Mouse (Mus musculus): ENCODE data around the gene Lrrc25. TPM values are rescaled to one million over a fixed set of nuclear protein-coding genes. Genes with fewer than 3 reads are reported as not detected.
A peak's percentile ranks its signal among the peaks of the same experiment; 100 is the strongest.

The Lrrc25 gene
- polyA plus RNA-seq, 1 experiment from 2014 or later = 2.5 TPM

GRCm38 (mm10) chr8:70601271-70601649 is 14.7 kb upstream of the Lrrc25 start:
- Histone ChIP-seq H3K4me3 (replicated peaks) (peak overlapping the region; percentile 18), H3K27ac (peak overlapping the region; percentile 86), H3K36me3 (peaks cover 36% of the 10 kb centered on the region), H3K27me3 (no peaks in the 10 kb centered on the region), H3K9me3 (replicated peaks) (no peaks in the 10 kb centered on the region), H3K4me2 (peak overlapping the region; percentile 55), H3K9ac (no peak overlapping the region), H3K4me1 (peaks cover 78% of the 10 kb centered on the region)
- 1% methylated on average over 26 of the region's 26 CpGs for WGBS
- peak; percentile 34 for ATAC-seq (replicated peaks; ENCODE audit: low FRiP score)

GRCm38 (mm10) chr8:70602139-70602811 is 13.7 kb upstream of the Lrrc25 start:
- peak overlapping the region; percentile 86; the same call in 1 of the 2 replicates for H3K27ac ChIP-seq
- no peak overlapping the region for H3K9ac ChIP-seq
- peaks cover 26% of the 10 kb centered on the region for H3K36me3 ChIP-seq
- H3K9me3 ChIP-seq (replicated peaks) = no peaks in the 10 kb centered on the region
- no peak overlapping the region for H3K4me3 ChIP-seq (replicated peaks)
- no peaks in the 10 kb centered on the region for H3K27me3 ChIP-seq
- no peak for ATAC-seq (replicated peaks; ENCODE audit: low FRiP score)
- H3K4me2 ChIP-seq = no peak overlapping the region
- 95% methylated on average over 13 of the region's 13 CpGs for WGBS
- H3K4me1 ChIP-seq = peaks cover 78% of the 10 kb centered on the region

GRCm38 (mm10) chr8:70604558-70604957 is 11.4 kb upstream of the Lrrc25 start:
- Histone ChIP-seq H3K4me2 (0 out of 2 replicates have a peak overlapping the region, but pooled peaks have one; percentile 13), H3K4me1 (peaks cover 77% of the 10 kb centered on the region), H3K9me3 (replicated peaks) (no peaks in the 10 kb centered on the region), H3K27me3 (no peaks in the 10 kb centered on the region), H3K36me3 (peaks cover 20% of the 10 kb centered on the region), H3K27ac (peak overlapping the region; percentile 48; the same call in 1 of the 2 replicates), H3K4me3 (replicated peaks) (no peak overlapping the region), H3K9ac (0 out of 2 replicates have a peak overlapping the region, but pooled peaks have one; percentile 12)
- WGBS = 71% methylated on average over 7 of the region's 7 CpGs
- ATAC-seq (replicated peaks; ENCODE audit: low FRiP score) = no peak

- Histone ChIP-seq H3K27me3 (no peaks in the 10 kb centered on the region), H3K4me2 (peak overlapping the region; percentile 97), H3K36me3 (peaks cover 16% of the 10 kb centered on the region), H3K27ac (peak overlapping the region; percentile 100), H3K9me3 (replicated peaks) (no peaks in the 10 kb centered on the region), H3K4me1 (peaks cover 77% of the 10 kb centered on the region), H3K9ac (no peak overlapping the region), H3K4me3 (replicated peaks) (0 out of 2 replicates have a peak overlapping the region, but pooled peaks have one; percentile 0)
- 84% methylated on average over 9 of the region's 9 CpGs for whole genome bisulfite sequencing
- ATAC-seq (replicated peaks; ENCODE audit: low FRiP score) = no peak
These were observed 9.8 kb upstream of the Lrrc25 start for GRCm38 (mm10) chr8:70605871-70606779.

- Histone ChIP-seq H3K9ac (peak overlapping the region; percentile 94), H3K4me2 (peak overlapping the region; percentile 97), H3K9me3 (replicated peaks) (no peaks in the 10 kb centered on the region), H3K4me1 (peaks cover 77% of the 10 kb centered on the region), H3K36me3 (peaks cover 12% of the 10 kb centered on the region), H3K27me3 (no peaks in the 10 kb centered on the region), H3K4me3 (replicated peaks) (peak overlapping the region; percentile 88), H3K27ac (peak overlapping the region; percentile 100)
- 55% methylated on average over 18 of the region's 18 CpGs for WGBS
- no peak for ATAC-seq (replicated peaks; ENCODE audit: low FRiP score)
These were observed 9.0 kb upstream of the Lrrc25 start for GRCm38 (mm10) chr8:70606780-70607602.

GRCm38 (mm10) chr8:70607603-70607897 is 8.4 kb upstream of the Lrrc25 start:
- Histone ChIP-seq H3K27ac (peak overlapping the region; percentile 100), H3K36me3 (peaks cover 6% of the 10 kb centered on the region), H3K4me3 (replicated peaks) (peak overlapping the region; percentile 88), H3K27me3 (no peaks in the 10 kb centered on the region), H3K9me3 (replicated peaks) (no peaks in the 10 kb centered on the region), H3K4me1 (peaks cover 79% of the 10 kb centered on the region), H3K4me2 (peak overlapping the region; percentile 97), H3K9ac (peak overlapping the region; percentile 94)
- WGBS = 13% methylated on average over 6 of the region's 6 CpGs
- ATAC-seq (replicated peaks; ENCODE audit: low FRiP score) = no peak

GRCm38 (mm10) chr8:70607898-70608748 is 7.8 kb upstream of the Lrrc25 start:
- Histone ChIP-seq H3K4me1 (peaks cover 79% of the 10 kb centered on the region), H3K9ac (peak overlapping the region; percentile 94), H3K9me3 (replicated peaks) (no peaks in the 10 kb centered on the region), H3K27ac (peak overlapping the region; percentile 100), H3K27me3 (no peaks in the 10 kb centered on the region), H3K4me2 (peak overlapping the region; percentile 97), H3K36me3 (peaks cover under 1% of the 10 kb centered on the region; the same call in 1 of the 2 replicates), H3K4me3 (replicated peaks) (peak overlapping the region; percentile 88)
- WGBS = 1% methylated on average over 82 of the region's 84 CpGs
- ATAC-seq (replicated peaks; ENCODE audit: low FRiP score) = no peak

- H3K4me2 ChIP-seq = peak within 1 kb of the TSS; percentile 97
- H3K4me1 ChIP-seq = peaks cover 79% of the 10 kb centered on the region
- WGBS = 5% methylated on average over 26 of the region's 26 CpGs
- ATAC-seq (replicated peaks; ENCODE audit: low FRiP score) = peak; percentile 0; the same call in 1 of the 2 replicates
- H3K36me3 ChIP-seq = no peaks in the 10 kb centered on the region
- peak within 1 kb of the TSS; percentile 88 for H3K4me3 ChIP-seq (replicated peaks)
- H3K9me3 ChIP-seq (replicated peaks) = no peaks in the 10 kb centered on the region
- H3K9ac ChIP-seq = peak within 1 kb of the TSS; percentile 94
- no peaks in the 10 kb centered on the region for H3K27me3 ChIP-seq
- H3K27ac ChIP-seq = peak within 1 kb of the TSS; percentile 100
These were observed 7.1 kb upstream of the Lrrc25 start, which contains the start of gene Ssbp4 for GRCm38 (mm10) chr8:70608749-70609367. TSS of gene Ssbp4 (minus strand) at chr8:70608872.

GRCm38 (mm10) chr8:70609368-70609848 is 6.5 kb upstream of the Lrrc25 start:
- H3K4me1 ChIP-seq = peaks cover 73% of the 10 kb centered on the region
- H3K27me3 ChIP-seq = no peaks in the 10 kb centered on the region
- under 1% methylated on average over 39 of the region's 39 CpGs for WGBS
- peak overlapping the region; percentile 97 for H3K4me2 ChIP-seq
- H3K36me3 ChIP-seq = no peaks in the 10 kb centered on the region
- no peaks in the 10 kb centered on the region for H3K9me3 ChIP-seq (replicated peaks)
- peak overlapping the region; percentile 100 for H3K27ac ChIP-seq
- peak; percentile 67 for ATAC-seq (replicated peaks; ENCODE audit: low FRiP score)
- peak overlapping the region; percentile 60 for H3K9ac ChIP-seq
- H3K4me3 ChIP-seq (replicated peaks) = peak overlapping the region; percentile 88

All from kidney, embryonic 15.5 days (tissue).